Mouse (Mus musculus) heart, embryonic 12.5 days (tissue): Measurements from ENCODE around the gene Gpx3. TPM values are rescaled to one million over a fixed set of nuclear protein-coding genes. Genes with fewer than 3 reads are reported as not detected.
A peak's percentile ranks its signal among the peaks of the same experiment; 100 is the strongest.

Experiments
- ATAC-seq: fragments of 200-750 bp; cut with Nextera tagmentation; 2 replicates; pipeline ENCODE4 v1.8.0; 2017; ENCODE audit warnings: moderate TSS enrichment, moderate library complexity; ENCODE audit not compliant: insufficient number of reproducible peaks, low FRiP score
- H3K27ac ChIP-seq: fragments of 300-500 bp; sonication (generic); 2 replicates; pipeline ENCODE4 v1.5.1; 2016; ENCODE audit warnings: mild to moderate bottlenecking, moderate library complexity; ENCODE audit not compliant: poor library complexity, severe bottlenecking
- H3K27me3 ChIP-seq: fragments of 300-500 bp; sonication (generic); replicated peaks from 2 replicates; pipeline ENCODE4 v1.6.1; 2016; ENCODE audit warnings: mild to moderate bottlenecking, moderate library complexity
- H3K36me3 ChIP-seq: fragments of 300-500 bp; sonication (generic); 2 replicates; pipeline ENCODE4 v1.6.1; 2016; ENCODE audit warnings: mild to moderate bottlenecking, moderate library complexity
- H3K4me1 ChIP-seq: fragments of 300-500 bp; sonication (generic); replicated peaks from 2 replicates; pipeline ENCODE4 v1.6.1; 2016; ENCODE audit warnings: mild to moderate bottlenecking
- H3K4me2 ChIP-seq: fragments of 300-500 bp; sonication (generic); 2 replicates; pipeline ENCODE4 v1.6.1; 2016; ENCODE audit warnings: mild to moderate bottlenecking, moderate library complexity
- H3K4me3 ChIP-seq: fragments of 300-500 bp; sonication (generic); 2 replicates; pipeline ENCODE4 v1.5.1; 2016; ENCODE audit warnings: mild to moderate bottlenecking
- H3K9ac ChIP-seq: fragments of 300-500 bp; sonication (generic); 2 replicates; pipeline ENCODE4 v1.6.1; 2016; ENCODE audit warnings: mild to moderate bottlenecking, moderate library complexity
- H3K9me3 ChIP-seq: fragments of 300-500 bp; sonication (generic); replicated peaks from 2 replicates; pipeline ENCODE4 v1.6.1; 2016; ENCODE audit warnings: mild to moderate bottlenecking, moderate library complexity
- WGBS: fragments of 180-500 bp; shearing (Covaris S2); methylation state at CpG from one replicate; pipeline ENCODE4 v1.1.7; 2016; 5-methylcytosine and 5-hydroxymethylcytosine counted together
- polyA plus RNA-seq: library from polyadenylated mRNA; unstranded; fragments of >200 nt; fragmentation: Nextera tagmentation; extraction: Ambion mirVana; gene quantifications from 2 replicates; pipeline ENCODE4 v1.2.1, GENCODE M21; 2016

Gpx3 gene
- polyA plus RNA-seq, 1 experiment from 2014 or later, result 1,433 TPM

- H3K4me1 ChIP-seq, result no peaks in the 10 kb centered on the region
- H3K9ac ChIP-seq, result no peak overlapping the region
- H3K27ac ChIP-seq, result no peak overlapping the region
- H3K9me3 ChIP-seq, result no peaks in the 10 kb centered on the region
- no peak for ATAC-seq
- WGBS, result 95% methylated on average over 5 of the region's 5 CpGs
- peaks cover 86% of the 10 kb centered on the region for H3K36me3 ChIP-seq
- no peak overlapping the region for H3K4me3 ChIP-seq
- no peak overlapping the region for H3K4me2 ChIP-seq
- no peaks in the 10 kb centered on the region for H3K27me3 ChIP-seq
Measured at GRCm38 (mm10) chr11:54913841-54914240, 11.6 kb downstream of the Gpx3 start.

- ATAC-seq, result no peak
- Histone ChIP-seq H3K4me1 (peaks cover 16% of the 10 kb centered on the region), H3K4me2 (no peak overlapping the region), H3K27ac (no peak overlapping the region), H3K4me3 (no peak overlapping the region), H3K9me3 (no peaks in the 10 kb centered on the region), H3K27me3 (no peaks in the 10 kb centered on the region), H3K36me3 (peaks cover 77% of the 10 kb centered on the region), H3K9ac (no peak overlapping the region)
- 85% methylated on average over 7 of the region's 7 CpGs for WGBS
Measured at GRCm38 (mm10) chr11:54917461-54917860, 15.2 kb downstream of the Gpx3 start.

- 86% methylated on average over 4 of the region's 4 CpGs for WGBS
- no peak for ATAC-seq
- no peak overlapping the region for H3K4me3 ChIP-seq
- H3K9ac ChIP-seq, result no peak overlapping the region
- H3K36me3 ChIP-seq, result peaks cover 81% of the 10 kb centered on the region
- no peak overlapping the region for H3K27ac ChIP-seq
- no peak overlapping the region for H3K4me2 ChIP-seq
- H3K9me3 ChIP-seq, result no peaks in the 10 kb centered on the region
- H3K27me3 ChIP-seq, result no peaks in the 10 kb centered on the region
- peaks cover 16% of the 10 kb centered on the region for H3K4me1 ChIP-seq
Measured at GRCm38 (mm10) chr11:54918273-54918672, 16.0 kb downstream of the Gpx3 start.

GRCm38 (mm10) chr11:54920127-54920972 is 18.1 kb downstream of the Gpx3 start:
- no peak overlapping the region for H3K4me3 ChIP-seq
- H3K4me1 ChIP-seq, result peaks cover 16% of the 10 kb centered on the region
- H3K9ac ChIP-seq, result 0 out of 2 replicates have a peak overlapping the region, but pooled peaks have one; percentile 53
- peak; percentile 43; the same call in 1 of the 2 replicates for ATAC-seq
- H3K27me3 ChIP-seq, result no peaks in the 10 kb centered on the region
- peak overlapping the region; percentile 77 for H3K27ac ChIP-seq
- H3K36me3 ChIP-seq, result peaks cover 81% of the 10 kb centered on the region
- no peaks in the 10 kb centered on the region for H3K9me3 ChIP-seq
- 55% methylated on average over 11 of the region's 11 CpGs for WGBS
- no peak overlapping the region for H3K4me2 ChIP-seq

- Histone ChIP-seq H3K27me3 (no peaks in the 10 kb centered on the region), H3K4me1 (peaks cover 16% of the 10 kb centered on the region), H3K27ac (peak overlapping the region; percentile 77), H3K4me2 (no peak overlapping the region), H3K36me3 (peaks cover 84% of the 10 kb centered on the region), H3K4me3 (no peak overlapping the region), H3K9ac (0 out of 2 replicates have a peak overlapping the region, but pooled peaks have one; percentile 53), H3K9me3 (no peaks in the 10 kb centered on the region)
- ATAC-seq, result no peak
- 72% methylated on average over 6 of the region's 6 CpGs for WGBS
Measured at GRCm38 (mm10) chr11:54920973-54921580, 18.8 kb downstream of the Gpx3 start.

GRCm38 (mm10) chr11:54921798-54922197 is 19.5 kb downstream of the Gpx3 start:
- Histone ChIP-seq H3K27ac (peak overlapping the region; percentile 77), H3K36me3 (peaks cover 85% of the 10 kb centered on the region), H3K27me3 (no peaks in the 10 kb centered on the region), H3K9ac (no peak overlapping the region), H3K4me3 (no peak overlapping the region), H3K4me1 (peaks cover 21% of the 10 kb centered on the region), H3K4me2 (no peak overlapping the region), H3K9me3 (no peaks in the 10 kb centered on the region)
- 45% methylated on average over 7 of the region's 7 CpGs for WGBS
- no peak for ATAC-seq

GRCm38 (mm10) chr11:54922488-54922887 is 20.2 kb downstream of the Gpx3 start:
- 80% methylated on average over 3 of the region's 3 CpGs for WGBS
- H3K9ac ChIP-seq, result no peak overlapping the region
- no peaks in the 10 kb centered on the region for H3K27me3 ChIP-seq
- H3K4me1 ChIP-seq, result peaks cover 28% of the 10 kb centered on the region
- H3K36me3 ChIP-seq, result peaks cover 81% of the 10 kb centered on the region
- H3K4me2 ChIP-seq, result no peak overlapping the region
- H3K27ac ChIP-seq, result no peak overlapping the region
- no peak for ATAC-seq
- H3K4me3 ChIP-seq, result no peak overlapping the region
- no peaks in the 10 kb centered on the region for H3K9me3 ChIP-seq

GRCm38 (mm10) chr11:54924145-54924544 is 21.9 kb downstream of the Gpx3 start:
- Histone ChIP-seq H3K27ac (no peak overlapping the region), H3K4me2 (no peak overlapping the region), H3K27me3 (no peaks in the 10 kb centered on the region), H3K4me1 (peaks cover 33% of the 10 kb centered on the region), H3K9me3 (no peaks in the 10 kb centered on the region), H3K9ac (no peak overlapping the region), H3K4me3 (no peak overlapping the region), H3K36me3 (peaks cover 78% of the 10 kb centered on the region)
- 82% methylated on average over 14 of the region's 14 CpGs for WGBS
- no peak for ATAC-seq

GRCm38 (mm10) chr11:54927346-54928140 is 25.3 kb downstream of the Gpx3 start:
- Histone ChIP-seq H3K9ac (no peak overlapping the region), H3K9me3 (no peaks in the 10 kb centered on the region), H3K4me1 (peaks cover 23% of the 10 kb centered on the region), H3K4me3 (no peak overlapping the region), H3K36me3 (peaks cover 84% of the 10 kb centered on the region), H3K4me2 (no peak overlapping the region), H3K27ac (0 out of 2 replicates have a peak overlapping the region, but pooled peaks have one; percentile 17), H3K27me3 (no peaks in the 10 kb centered on the region)
- WGBS, result 59% methylated on average over 14 of the region's 14 CpGs
- ATAC-seq, result no peak

GRCm38 (mm10) chr11:54928219-54928618 is 26.0 kb downstream of the Gpx3 start:
- Histone ChIP-seq H3K36me3 (peaks cover 82% of the 10 kb centered on the region), H3K27ac (no peak overlapping the region), H3K4me1 (peaks cover 23% of the 10 kb centered on the region), H3K9me3 (no peaks in the 10 kb centered on the region), H3K9ac (no peak overlapping the region), H3K27me3 (no peaks in the 10 kb centered on the region), H3K4me3 (no peak overlapping the region), H3K4me2 (no peak overlapping the region)
- ATAC-seq, result no peak
- 74% methylated on average over 3 of the region's 3 CpGs for WGBS

- H3K4me3 ChIP-seq, result no peak overlapping the region
- 72% methylated on average over 7 of the region's 7 CpGs for WGBS
- peaks cover 82% of the 10 kb centered on the region for H3K36me3 ChIP-seq
- no peaks in the 10 kb centered on the region for H3K9me3 ChIP-seq
- no peak for ATAC-seq
- no peak overlapping the region for H3K27ac ChIP-seq
- H3K27me3 ChIP-seq, result no peaks in the 10 kb centered on the region
- no peak overlapping the region for H3K4me2 ChIP-seq
- H3K4me1 ChIP-seq, result peaks cover 23% of the 10 kb centered on the region
- H3K9ac ChIP-seq, result no peak overlapping the region
Measured at GRCm38 (mm10) chr11:54928886-54929285, 26.6 kb downstream of the Gpx3 start.
